Mouse (Mus musculus) lung, embryonic 15.5 days (tissue): ENCODE measurements at regions not wholly inside any gene's neighbourhood (a gene's known extent, or its start where the extent isn't known, plus 50 kb on each side); places are given as distances from the start of the nearest gene placed in this dataset.

ENCODE experiments used
- ATAC-seq: fragments of 200-750 bp; cut with Nextera tagmentation; 2 replicates; pipeline ENCODE4 v1.8.0; 2017; ENCODE audit warnings: moderate number of reproducible peaks, borderline replicate concordance; ENCODE audit not compliant: low FRiP score, low TSS enrichment; ENCODE audit errors: extremely low read depth
- H3K27ac ChIP-seq: fragments of 300-500 bp; sonication (generic); 2 replicates; pipeline ENCODE4 v1.5.1; 2015; ENCODE audit warnings: moderate library complexity, mild to moderate bottlenecking, inconsistent platforms
- H3K27me3 ChIP-seq: fragments of 300-500 bp; sonication (generic); 2 replicates; pipeline ENCODE4 v1.6.1; 2015; ENCODE audit warnings: inconsistent platforms
- H3K36me3 ChIP-seq: fragments of 300-500 bp; sonication (generic); 2 replicates; pipeline ENCODE4 v1.6.1; 2015; ENCODE audit warnings: inconsistent platforms
- H3K4me1 ChIP-seq: fragments of 300-500 bp; sonication (generic); 2 replicates; pipeline ENCODE4 v1.6.1; 2015; ENCODE audit warnings: inconsistent platforms
- H3K4me2 ChIP-seq: fragments of 300-500 bp; sonication (generic); 2 replicates; pipeline ENCODE4 v1.6.1; 2015; ENCODE audit warnings: inconsistent platforms, mild to moderate bottlenecking, moderate library complexity
- H3K4me3 ChIP-seq: fragments of 300-500 bp; sonication (generic); 2 replicates; pipeline ENCODE4 v1.5.1; 2015; ENCODE audit warnings: mild to moderate bottlenecking, inconsistent platforms
- H3K9ac ChIP-seq: fragments of 300-500 bp; sonication (generic); 2 replicates; pipeline ENCODE4 v1.6.1; 2015; ENCODE audit warnings: inconsistent platforms
- H3K9me3 ChIP-seq: fragments of 300-500 bp; sonication (generic); 2 replicates; pipeline ENCODE4 v1.6.1; 2016; ENCODE audit warnings: inconsistent platforms
- WGBS: fragments of 180-500 bp; shearing (Covaris S2); methylation state at CpG from one replicate; pipeline ENCODE4 v1.1.7; 2015; 5-methylcytosine and 5-hydroxymethylcytosine counted together

GRCm38 (mm10) chr6:100088576-100088975 is 198.7 kb downstream of the Rybp start:
- WGBS, result 62% methylated on average over 4 of the region's 4 CpGs

DNA sequence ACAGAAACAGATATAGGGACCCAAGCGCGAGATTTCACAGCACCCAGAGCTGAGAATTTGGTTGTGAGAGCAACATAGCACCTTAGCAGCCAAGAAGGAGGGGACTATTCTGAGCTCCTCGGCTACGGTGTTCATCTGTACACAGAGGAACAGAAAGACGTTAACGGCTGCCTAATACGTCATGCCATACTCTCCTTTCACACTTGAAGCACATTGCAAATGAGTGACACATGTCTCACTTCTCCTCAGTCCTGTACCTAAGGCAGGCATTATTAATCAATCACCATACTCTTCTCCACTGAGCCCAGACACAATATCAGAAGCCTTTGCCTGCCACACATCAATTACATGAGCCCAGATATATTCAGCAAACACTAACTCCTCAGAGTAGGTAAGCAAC is 200.5 kb downstream of the Rybp start:
- no peak overlapping the region for H3K4me3 ChIP-seq
- H3K27me3 ChIP-seq, result no peaks in the 10 kb centered on the region
- H3K4me2 ChIP-seq, result no peak overlapping the region
- H3K4me1 ChIP-seq, result no peaks in the 10 kb centered on the region
- WGBS, result 66% methylated on average over 7 of the region's 7 CpGs
- H3K9me3 ChIP-seq, result no peaks in the 10 kb centered on the region
- H3K36me3 ChIP-seq, result no peaks in the 10 kb centered on the region
- H3K27ac ChIP-seq, result no peak overlapping the region
- no peak overlapping the region for H3K9ac ChIP-seq
- no peak for ATAC-seq

More at GRCm38 (mm10) chr6:100088576-100088975, 198.7 kb downstream of the Rybp start:
- no peaks in the 10 kb centered on the region for H3K36me3 ChIP-seq
- no peak overlapping the region for H3K27ac ChIP-seq
- no peak overlapping the region for H3K9ac ChIP-seq
- H3K4me1 ChIP-seq, result no peaks in the 10 kb centered on the region
- no peak overlapping the region for H3K4me2 ChIP-seq
- H3K27me3 ChIP-seq, result no peaks in the 10 kb centered on the region
- no peak overlapping the region for H3K4me3 ChIP-seq
- H3K9me3 ChIP-seq, result no peaks in the 10 kb centered on the region
- no peak for ATAC-seq

- H3K9ac ChIP-seq, result no peak overlapping the region
- no peak for ATAC-seq
- H3K27me3 ChIP-seq, result no peaks in the 10 kb centered on the region
- no peak overlapping the region for H3K27ac ChIP-seq
- H3K4me3 ChIP-seq, result no peak overlapping the region
- H3K9me3 ChIP-seq, result no peaks in the 10 kb centered on the region
- H3K36me3 ChIP-seq, result no peaks in the 10 kb centered on the region
- H3K4me1 ChIP-seq, result no peaks in the 10 kb centered on the region
- WGBS, result 54% methylated on average over 1 of the region's 1 CpGs
- no peak overlapping the region for H3K4me2 ChIP-seq
These were observed 201.3 kb downstream of the Rybp start for GRCm38 (mm10) chr6:100085981-100086380.

- ATAC-seq, result no peak
- H3K4me2 ChIP-seq, result no peak overlapping the region
- WGBS, result 92% methylated on average over 4 of the region's 4 CpGs
- H3K9ac ChIP-seq, result no peak overlapping the region
- H3K36me3 ChIP-seq, result no peaks in the 10 kb centered on the region
- H3K9me3 ChIP-seq, result no peaks in the 10 kb centered on the region
- 0 out of 2 replicates have a peak, but pooled peaks cover 2% of the 10 kb centered on the region for H3K27me3 ChIP-seq
- H3K27ac ChIP-seq, result no peak overlapping the region
- no peaks in the 10 kb centered on the region for H3K4me1 ChIP-seq
- H3K4me3 ChIP-seq, result no peak overlapping the region
These were observed 203.3 kb downstream of the Rybp start for GRCm38 (mm10) chr6:100083868-100084477.

- WGBS, result 46% methylated on average over 5 of the region's 5 CpGs
- no peak for ATAC-seq
- Histone ChIP-seq H3K9me3 (no peaks in the 10 kb centered on the region), H3K27me3 (0 out of 2 replicates have a peak, but pooled peaks cover 2% of the 10 kb centered on the region), H3K4me3 (no peak overlapping the region), H3K4me2 (no peak overlapping the region), H3K9ac (no peak overlapping the region), H3K4me1 (no peaks in the 10 kb centered on the region), H3K27ac (no peak overlapping the region), H3K36me3 (no peaks in the 10 kb centered on the region)
These were observed 204.2 kb downstream of the Rybp start for GRCm38 (mm10) chr6:100083127-100083526.

DNA sequence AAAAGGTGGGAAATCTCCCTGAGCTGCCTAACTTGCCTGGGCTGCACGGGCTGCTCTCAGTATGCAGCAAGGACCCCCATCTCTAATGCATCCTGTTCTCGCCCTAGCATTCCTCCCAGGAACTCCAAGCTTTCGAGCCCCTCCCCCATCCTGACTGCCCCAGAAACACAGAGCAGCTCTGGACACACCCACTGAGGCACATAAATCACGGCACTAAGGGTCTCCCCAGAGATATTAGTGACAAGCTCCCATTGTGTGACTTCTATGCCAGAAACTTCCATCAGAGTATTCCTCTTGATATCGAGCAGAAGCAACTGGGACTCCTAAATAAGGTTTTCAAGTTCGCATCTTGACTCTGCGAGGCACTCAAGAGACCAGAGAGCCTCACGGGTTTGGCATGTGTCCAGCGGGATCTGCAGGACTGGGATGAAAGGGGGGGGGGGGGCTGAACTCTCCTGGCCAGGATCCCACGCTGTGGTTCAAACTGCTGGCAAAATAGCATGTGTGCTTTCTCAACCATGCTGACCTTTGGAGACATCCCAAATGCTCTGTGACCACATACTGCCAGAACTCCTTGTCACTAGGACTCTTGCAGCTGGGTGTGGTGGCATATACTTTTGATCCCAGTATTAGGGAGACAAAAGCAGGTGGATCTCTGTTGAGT is 212.5 kb downstream of the Rybp start:
- no peak overlapping the region for H3K9ac ChIP-seq
- 5% methylated on average over 10 of the region's 10 CpGs for WGBS
- H3K4me1 ChIP-seq, result peaks cover 29% of the 10 kb centered on the region
- H3K27me3 ChIP-seq, result no peaks in the 10 kb centered on the region; the same call in 1 of the 2 replicates
- H3K4me3 ChIP-seq, result no peak overlapping the region
- peak; percentile 64; the same call in 1 of the 2 replicates for ATAC-seq
- no peaks in the 10 kb centered on the region for H3K36me3 ChIP-seq
- H3K4me2 ChIP-seq, result peak overlapping the region; percentile 36
- H3K27ac ChIP-seq, result no peak overlapping the region
- H3K9me3 ChIP-seq, result no peaks in the 10 kb centered on the region

DNA sequence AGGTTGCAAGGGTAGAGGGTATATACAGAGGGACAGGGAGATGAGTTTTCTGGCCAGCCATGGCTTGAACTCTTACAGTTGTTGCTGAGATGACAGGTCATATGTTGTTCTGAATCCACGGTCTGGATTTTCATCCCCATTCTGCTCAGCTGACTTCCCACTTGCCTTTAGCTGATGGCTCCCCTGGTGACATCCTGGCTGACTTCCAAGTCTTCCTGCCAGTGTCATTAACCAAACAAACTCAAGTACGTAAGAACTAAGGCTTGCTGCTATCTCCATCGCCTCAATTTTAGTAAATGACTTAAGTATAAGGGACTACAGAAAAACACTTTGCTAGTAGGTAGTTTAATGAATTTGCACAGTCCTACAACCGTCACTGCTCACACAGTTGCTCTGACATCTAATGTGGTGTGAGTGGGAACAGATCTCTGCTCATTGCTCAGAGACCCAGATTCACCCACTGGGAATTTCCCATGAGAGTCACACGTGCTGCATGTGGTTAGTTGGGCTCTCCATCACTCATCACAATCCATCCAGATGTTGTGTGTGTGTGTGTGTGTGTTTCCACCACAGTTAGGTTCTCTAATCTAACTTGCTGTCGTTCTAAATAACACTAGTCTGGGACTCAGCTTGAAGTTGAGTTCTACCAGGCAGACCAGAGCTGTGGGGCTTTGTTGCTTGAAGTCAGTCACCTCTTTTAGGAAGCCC is 214.9 kb downstream of the Rybp start:
- H3K9ac ChIP-seq, result no peak overlapping the region
- no peaks in the 10 kb centered on the region for H3K9me3 ChIP-seq
- no peak overlapping the region for H3K4me2 ChIP-seq
- H3K36me3 ChIP-seq, result no peaks in the 10 kb centered on the region
- no peak for ATAC-seq
- no peak overlapping the region for H3K27ac ChIP-seq
- no peak overlapping the region for H3K4me3 ChIP-seq
- WGBS, result 25% methylated on average over 6 of the region's 6 CpGs
- peaks cover 29% of the 10 kb centered on the region for H3K4me1 ChIP-seq
- no peaks in the 10 kb centered on the region; the same call in 1 of the 2 replicates for H3K27me3 ChIP-seq

GRCm38 (mm10) chr6:100069151-100069550 is 218.1 kb downstream of the Rybp start:
- no peak overlapping the region for H3K4me2 ChIP-seq
- H3K27ac ChIP-seq, result no peak overlapping the region
- WGBS, result 47% methylated on average over 4 of the region's 4 CpGs
- H3K9me3 ChIP-seq, result no peaks in the 10 kb centered on the region
- H3K27me3 ChIP-seq, result no peaks in the 10 kb centered on the region; the same call in 1 of the 2 replicates
- no peak overlapping the region for H3K9ac ChIP-seq
- no peaks in the 10 kb centered on the region for H3K36me3 ChIP-seq
- ATAC-seq, result no peak
- H3K4me1 ChIP-seq, result peaks cover 15% of the 10 kb centered on the region
- H3K4me3 ChIP-seq, result no peak overlapping the region

DNA sequence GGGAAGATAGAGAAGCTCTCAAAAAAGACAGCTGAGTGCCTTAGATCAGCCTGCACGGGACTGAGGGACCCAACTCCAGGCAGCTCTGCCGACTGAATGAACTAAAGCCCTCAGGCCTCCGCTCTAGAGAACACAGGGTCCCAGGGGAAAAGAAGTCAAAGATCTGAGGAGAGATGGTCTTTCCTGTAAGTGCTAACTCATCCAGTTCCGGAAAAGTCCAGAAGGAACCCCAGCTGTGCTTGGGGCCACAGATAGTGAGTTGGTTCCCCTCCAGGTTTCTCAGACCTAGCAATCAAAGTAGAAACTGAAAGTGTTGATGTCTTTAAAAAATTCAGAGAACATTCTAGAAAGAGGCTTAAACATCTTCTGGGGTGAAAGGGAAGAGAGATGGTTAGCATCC is 220.0 kb downstream of the Rybp start:
- Histone ChIP-seq H3K27me3 (no peaks in the 10 kb centered on the region; the same call in 1 of the 2 replicates), H3K4me2 (no peak overlapping the region), H3K9me3 (no peaks in the 10 kb centered on the region), H3K4me3 (no peak overlapping the region), H3K27ac (no peak overlapping the region), H3K36me3 (no peaks in the 10 kb centered on the region), H3K4me1 (peaks cover 12% of the 10 kb centered on the region), H3K9ac (no peak overlapping the region)
- WGBS, result 71% methylated on average over 4 of the region's 4 CpGs
- ATAC-seq, result no peak

- no peak overlapping the region for H3K4me2 ChIP-seq
- H3K9ac ChIP-seq, result no peak overlapping the region
- no peaks in the 10 kb centered on the region for H3K9me3 ChIP-seq
- H3K27me3 ChIP-seq, result no peaks in the 10 kb centered on the region; the same call in 1 of the 2 replicates
- WGBS, result 85% methylated on average over 3 of the region's 3 CpGs
- no peak for ATAC-seq
- H3K27ac ChIP-seq, result no peak overlapping the region
- H3K4me1 ChIP-seq, result peaks cover 7% of the 10 kb centered on the region; the same call in 1 of the 2 replicates
- no peaks in the 10 kb centered on the region for H3K36me3 ChIP-seq
- no peak overlapping the region for H3K4me3 ChIP-seq
These were observed 221.7 kb downstream of the Rybp start for GRCm38 (mm10) chr6:100065586-100065985.

- H3K27me3 ChIP-seq, result no peaks in the 10 kb centered on the region; the same call in 1 of the 2 replicates
- WGBS, result 62% methylated on average over 8 of the region's 8 CpGs
These were observed 224.3 kb downstream of the Rybp start for GRCm38 (mm10) chr6:100062961-100063360.

DNA sequence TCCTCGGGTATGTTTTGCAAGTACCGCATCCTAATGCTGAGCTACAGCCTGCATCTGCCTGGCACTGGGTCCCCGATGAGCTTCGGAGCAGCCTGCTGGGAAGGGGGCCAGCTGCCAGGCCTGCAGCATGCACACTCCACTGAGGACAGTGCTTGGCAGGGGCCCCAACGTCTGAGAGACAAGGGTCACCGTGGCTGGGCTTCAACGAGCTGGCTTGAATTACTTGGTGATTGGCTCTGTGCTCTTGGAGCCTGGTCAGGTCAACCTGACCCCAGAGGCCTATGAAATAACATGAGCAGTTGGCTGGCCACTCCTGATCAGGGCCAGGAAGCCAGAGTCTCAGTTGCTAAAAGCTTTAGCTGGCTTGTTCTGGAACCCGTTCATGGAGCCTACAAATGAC is 227.5 kb downstream of the Rybp start:
- H3K9me3 ChIP-seq, result no peaks in the 10 kb centered on the region
- peaks cover 9% of the 10 kb centered on the region; the same call in 1 of the 2 replicates for H3K27me3 ChIP-seq
- H3K9ac ChIP-seq, result no peak overlapping the region
- peaks cover 16% of the 10 kb centered on the region for H3K4me1 ChIP-seq
- no peak overlapping the region for H3K4me3 ChIP-seq
- H3K4me2 ChIP-seq, result no peak overlapping the region
- WGBS, result 39% methylated on average over 8 of the region's 8 CpGs
- ATAC-seq, result 0 out of 2 replicates have a peak, but pooled peaks have one; percentile 28
- H3K27ac ChIP-seq, result no peak overlapping the region
- no peaks in the 10 kb centered on the region for H3K36me3 ChIP-seq

More at GRCm38 (mm10) chr6:100062961-100063360, 224.3 kb downstream of the Rybp start:
- Histone ChIP-seq H3K4me3 (no peak overlapping the region), H3K36me3 (no peaks in the 10 kb centered on the region), H3K9me3 (no peaks in the 10 kb centered on the region), H3K4me1 (peaks cover 16% of the 10 kb centered on the region), H3K4me2 (no peak overlapping the region), H3K27ac (0 out of 2 replicates have a peak overlapping the region, but pooled peaks have one; percentile 44), H3K9ac (no peak overlapping the region)
- ATAC-seq, result peak; percentile 76
